Mouse (Mus musculus) embryonic fibroblast, embryonic 13.5 days (primary cell): ENCODE data around the gene Bid.

Experiments used
- CTCF ChIP-seq: IDR thresholded peaks from 2 replicates; pipeline ENCODE4 v1.5.1; 2011; ENCODE audit warnings: mild to moderate bottlenecking, control low read depth, low read length, moderate library complexity, borderline replicate concordance; ENCODE audit not compliant: insufficient read depth
- POLR2A ChIP-seq: IDR thresholded peaks from 2 replicates; pipeline ENCODE4 v1.6.1; 2011; ENCODE audit warnings: low read depth, mild to moderate bottlenecking, control low read depth, low read length, moderate library complexity

DNA sequence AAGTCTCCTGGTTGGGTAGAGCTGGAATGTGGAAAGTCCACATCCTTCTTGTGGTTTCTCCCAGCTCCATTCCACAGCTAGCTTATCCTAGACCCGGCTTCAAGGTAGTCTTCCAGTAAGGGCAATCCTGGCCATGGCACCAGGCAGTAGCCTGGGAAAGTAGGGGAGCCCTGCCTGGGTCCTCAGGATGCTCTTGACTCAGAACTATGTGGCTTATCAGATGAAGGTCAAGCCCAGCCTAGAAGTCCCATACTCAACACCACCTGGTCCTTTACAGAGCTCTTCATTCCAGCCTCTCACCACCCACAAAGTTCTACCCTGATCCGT lies 1.0 kb downstream of the Bid start:
- TF ChIP-seq CTCF: no peak
- no peak for TF ChIP-seq POLR2A
